Mouse (Mus musculus) forebrain, embryonic 11.5 days (tissue): ENCODE measurements around the gene Ascc1. TPM values are rescaled to one million over a fixed set of nuclear protein-coding genes. Genes with fewer than 3 reads are reported as not detected.

ENCODE experiments used
- ATAC-seq: fragments of 200-750 bp; cut with Nextera tagmentation; replicated peaks from 2 replicates; pipeline ENCODE4 v1.8.0; 2017; ENCODE audit warnings: moderate TSS enrichment; ENCODE audit not compliant: low FRiP score
- DNase-seq: peaks from one replicate; pipeline ENCODE4 v3.0.0-alpha.2; 2017; ENCODE audit warnings: low spot score
- H3K27ac ChIP-seq: fragments of 300-500 bp; sonication (generic); 2 replicates; pipeline ENCODE4 v1.5.1; 2014; ENCODE audit warnings: low read depth, low read length
- H3K27me3 ChIP-seq: fragments of 300-500 bp; sonication (generic); 2 replicates; pipeline ENCODE4 v1.6.1; 2014; ENCODE audit warnings: mild to moderate bottlenecking, low read length, mixed read lengths; ENCODE audit not compliant: control insufficient read depth, insufficient read depth
- H3K36me3 ChIP-seq: fragments of 300-500 bp; sonication (generic); 2 replicates; pipeline ENCODE4 v1.6.1; 2014; ENCODE audit warnings: mild to moderate bottlenecking, low read length, moderate library complexity, mixed read lengths; ENCODE audit not compliant: control insufficient read depth, insufficient read depth
- H3K4me1 ChIP-seq: fragments of 300-500 bp; sonication (generic); replicated peaks from 2 replicates; pipeline ENCODE4 v1.6.1; 2014; ENCODE audit warnings: low read length, mixed read lengths; ENCODE audit not compliant: control insufficient read depth, insufficient read depth
- H3K4me2 ChIP-seq: fragments of 300-500 bp; sonication (generic); 2 replicates; pipeline ENCODE4 v1.6.1; 2014; ENCODE audit warnings: low read depth, mild to moderate bottlenecking, low read length, moderate library complexity, mixed read lengths; ENCODE audit not compliant: severe bottlenecking
- H3K4me3 ChIP-seq: fragments of 300-500 bp; sonication (generic); 2 replicates; pipeline ENCODE4 v1.5.1; 2014; ENCODE audit warnings: low read depth, low read length
- H3K9ac ChIP-seq: fragments of 300-500 bp; sonication (generic); 2 replicates; pipeline ENCODE4 v1.6.1; 2014; ENCODE audit warnings: low read length
- H3K9me3 ChIP-seq: fragments of 300-500 bp; sonication (generic); 2 replicates; pipeline ENCODE4 v1.6.1; 2016; ENCODE audit warnings: low read length, mixed read lengths; ENCODE audit not compliant: control insufficient read depth
- WGBS: fragments of 180-500 bp; shearing (Covaris S2); extraction: QIAGEN DNeasy Blood & Tissue Kit; methylation state at CpG from one replicate; pipeline ENCODE4 v1.1.7; 2014; 5-methylcytosine and 5-hydroxymethylcytosine counted together
- polyA plus RNA-seq: library from polyadenylated mRNA; unstranded; fragments of >200 nt; fragmentation: Nextera tagmentation; extraction: Ambion mirVana; gene quantifications from 2 replicates; pipeline ENCODE4 v1.2.1, GENCODE M21; 2014

The Ascc1 gene
- polyA plus RNA-seq, 1 experiment from 2014 or later, result 35.8 TPM

DNA sequence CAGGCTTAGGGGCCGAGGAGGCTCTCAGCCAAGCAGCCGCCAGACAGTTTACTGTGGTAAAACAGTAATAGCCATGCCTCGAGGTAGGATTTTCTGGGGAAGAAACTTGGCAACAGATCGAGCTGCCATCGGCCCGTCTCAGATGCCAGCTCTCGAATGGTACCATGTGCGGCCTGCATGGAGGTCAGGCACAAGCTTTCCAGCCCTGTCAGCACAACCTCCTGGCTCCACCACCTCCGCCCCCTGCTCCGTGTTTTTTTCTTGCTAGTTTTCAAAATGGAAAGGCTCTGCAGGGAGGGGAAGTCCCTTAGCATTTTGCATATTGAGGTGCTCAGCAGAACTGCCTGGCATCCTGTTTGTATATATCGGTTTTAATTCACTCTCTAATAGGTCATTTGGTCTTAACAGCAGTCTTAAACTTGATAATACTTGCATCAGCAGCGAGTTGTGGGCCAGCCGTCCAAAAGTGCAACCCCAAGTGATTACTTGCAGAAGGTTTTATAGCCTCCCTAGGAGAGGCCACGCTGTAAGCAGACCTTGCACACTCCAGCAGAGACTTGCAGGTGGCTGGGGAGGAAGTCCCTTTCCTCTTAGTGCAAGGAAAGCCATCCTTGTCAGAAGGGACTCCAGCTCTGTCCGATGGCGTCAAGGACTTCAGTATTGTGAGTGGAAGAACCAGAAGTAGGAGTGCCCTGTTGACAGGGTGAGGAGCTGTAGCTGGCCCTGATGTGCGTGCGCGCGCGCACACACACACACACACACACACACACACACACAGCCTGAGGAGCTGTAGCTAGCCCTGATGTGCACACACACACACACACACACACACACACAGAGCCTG lies 78.6 kb downstream of the Ascc1 start:
- no peak overlapping the region for H3K9ac ChIP-seq
- H3K27ac ChIP-seq, result no peak overlapping the region
- H3K4me3 ChIP-seq, result no peak overlapping the region
- no peaks in the 10 kb centered on the region for H3K9me3 ChIP-seq
- H3K4me2 ChIP-seq, result no peak overlapping the region
- ATAC-seq, result no peak
- H3K36me3 ChIP-seq, result no peaks in the 10 kb centered on the region
- no peak for DNase-seq
- WGBS, result 80% methylated on average over 21 of the region's 21 CpGs
- 0 out of 2 replicates have a peak, but pooled peaks cover 2% of the 10 kb centered on the region for H3K4me1 ChIP-seq
- H3K27me3 ChIP-seq, result no peaks in the 10 kb centered on the region

DNA sequence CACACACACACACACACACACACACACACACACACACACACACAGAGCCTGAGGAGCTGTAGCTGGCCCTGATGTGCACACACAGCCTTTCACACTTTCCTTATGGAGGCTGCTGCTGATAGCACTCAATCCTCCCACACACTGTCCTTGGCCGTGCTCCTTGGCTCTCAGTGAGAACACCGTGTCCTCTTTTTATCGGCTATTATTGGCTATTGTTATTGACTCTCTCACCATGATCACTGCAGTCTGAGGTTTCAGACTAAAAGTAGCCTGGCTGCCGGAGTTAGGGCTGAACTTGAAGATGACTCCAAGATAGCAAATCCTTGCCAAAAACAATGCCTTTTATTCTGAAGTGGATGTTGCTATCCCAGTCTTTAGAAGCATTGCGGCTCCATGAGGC lies 79.3 kb downstream of the Ascc1 start:
- Histone ChIP-seq H3K9ac (no peak overlapping the region), H3K9me3 (no peaks in the 10 kb centered on the region), H3K27me3 (no peaks in the 10 kb centered on the region), H3K4me1 (0 out of 2 replicates have a peak, but pooled peaks cover 2% of the 10 kb centered on the region), H3K4me2 (no peak overlapping the region), H3K4me3 (no peak overlapping the region), H3K27ac (no peak overlapping the region), H3K36me3 (no peaks in the 10 kb centered on the region)
- WGBS, result 77% methylated on average over 5 of the region's 5 CpGs
- DNase-seq (no peak), ATAC-seq (no peak)

DNA sequence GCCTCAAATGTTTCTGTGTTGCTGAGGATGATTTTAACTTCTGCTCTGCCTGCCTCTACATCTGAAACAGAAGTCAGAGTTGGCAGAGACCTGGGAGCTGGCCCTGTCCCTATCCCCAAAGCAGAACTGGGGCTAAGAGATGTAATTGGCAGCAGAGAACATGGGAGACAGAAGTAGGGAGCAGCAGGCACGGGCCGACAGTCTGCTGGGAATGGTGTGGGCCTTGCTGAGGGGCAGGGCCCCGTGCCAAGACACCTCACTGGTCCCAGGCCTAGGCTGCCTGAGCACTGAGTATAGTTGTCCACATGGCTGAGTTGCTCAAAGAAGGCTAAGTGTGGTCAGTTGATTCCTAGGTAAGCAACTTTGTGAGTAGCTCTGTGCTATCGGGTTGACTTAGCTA lies 81.5 kb downstream of the Ascc1 start:
- Histone ChIP-seq H3K4me1 (0 out of 2 replicates have a peak, but pooled peaks cover 2% of the 10 kb centered on the region), H3K4me3 (no peak overlapping the region), H3K27me3 (no peaks in the 10 kb centered on the region), H3K27ac (no peak overlapping the region), H3K36me3 (no peaks in the 10 kb centered on the region), H3K9me3 (no peaks in the 10 kb centered on the region), H3K9ac (no peak overlapping the region), H3K4me2 (no peak overlapping the region)
- ATAC-seq (no peak), DNase-seq (no peak)
- WGBS, result 93% methylated on average over 4 of the region's 4 CpGs

DNA sequence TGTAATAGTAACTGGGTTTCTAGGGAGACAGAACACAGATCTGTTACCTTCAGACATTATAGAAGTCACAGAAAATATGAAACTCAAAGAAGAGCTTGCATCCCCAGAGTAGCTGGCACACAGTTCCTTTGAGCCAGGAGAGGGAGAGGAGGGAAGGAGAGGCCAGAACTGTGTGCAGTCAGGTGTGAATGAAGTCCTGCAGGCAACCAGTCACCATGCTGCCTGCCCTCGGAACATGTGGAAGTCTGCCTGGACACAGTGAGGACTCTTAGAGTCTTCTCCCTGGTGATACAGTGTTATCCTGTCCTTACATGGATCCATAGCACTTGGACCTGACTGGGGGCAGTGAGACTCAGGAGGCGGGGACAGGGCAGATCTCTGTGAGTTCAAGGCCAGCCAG lies 89.7 kb downstream of the Ascc1 start:
- Histone ChIP-seq H3K27me3 (no peaks in the 10 kb centered on the region), H3K4me2 (no peak overlapping the region), H3K4me3 (no peak overlapping the region), H3K9ac (no peak overlapping the region), H3K36me3 (no peaks in the 10 kb centered on the region), H3K27ac (no peak overlapping the region), H3K4me1 (no peaks in the 10 kb centered on the region), H3K9me3 (no peaks in the 10 kb centered on the region)
- 77% methylated on average over 2 of the region's 2 CpGs for WGBS
- ATAC-seq, result no peak
- DNase-seq, result no peak

DNA sequence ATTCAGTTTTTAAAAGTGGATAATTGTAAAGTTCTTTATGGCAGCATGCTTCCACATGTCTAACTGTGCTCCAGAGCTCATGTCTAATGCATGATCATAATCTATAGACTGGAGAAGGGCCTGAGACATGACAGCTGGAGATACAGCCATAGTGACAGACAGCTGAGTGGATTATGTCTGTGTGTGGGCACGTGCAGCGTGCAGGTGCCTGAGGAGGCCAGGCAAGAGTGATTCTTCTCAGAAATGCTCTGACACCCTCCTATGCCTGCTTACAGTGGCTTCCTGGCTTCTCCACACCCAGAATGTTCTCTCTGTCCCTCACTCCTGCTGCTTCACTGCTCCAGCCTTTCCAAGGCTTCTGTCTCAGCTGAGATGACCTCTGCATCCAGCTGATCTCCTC lies 91.1 kb downstream of the Ascc1 start:
- Histone ChIP-seq H3K36me3 (no peaks in the 10 kb centered on the region), H3K27ac (no peak overlapping the region), H3K9ac (no peak overlapping the region), H3K4me1 (no peaks in the 10 kb centered on the region), H3K9me3 (no peaks in the 10 kb centered on the region), H3K27me3 (no peaks in the 10 kb centered on the region), H3K4me2 (no peak overlapping the region), H3K4me3 (no peak overlapping the region)
- ATAC-seq, result no peak
- WGBS, result 92% methylated on average over 2 of the region's 2 CpGs
- DNase-seq, result no peak

DNA sequence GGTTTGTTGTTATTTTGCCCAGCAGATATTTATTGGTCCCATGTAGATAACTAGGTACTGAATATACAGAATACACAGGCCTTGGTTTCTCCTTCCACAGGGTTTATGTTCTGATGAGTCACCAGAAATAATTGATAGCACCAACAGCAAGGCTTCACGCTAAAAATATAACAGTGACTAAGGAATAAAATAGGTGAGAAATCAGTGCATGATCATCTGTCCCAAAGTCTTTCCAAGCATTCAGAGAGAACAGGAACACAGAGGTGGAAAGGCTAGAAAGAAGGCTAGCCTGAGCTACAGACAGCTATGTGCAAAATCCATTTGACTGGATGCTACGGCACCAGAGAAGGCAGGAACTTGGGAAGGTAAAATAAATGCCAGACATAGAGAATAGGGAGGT lies 93.0 kb downstream of the Ascc1 start:
- ATAC-seq, result no peak
- no peak for DNase-seq

DNA sequence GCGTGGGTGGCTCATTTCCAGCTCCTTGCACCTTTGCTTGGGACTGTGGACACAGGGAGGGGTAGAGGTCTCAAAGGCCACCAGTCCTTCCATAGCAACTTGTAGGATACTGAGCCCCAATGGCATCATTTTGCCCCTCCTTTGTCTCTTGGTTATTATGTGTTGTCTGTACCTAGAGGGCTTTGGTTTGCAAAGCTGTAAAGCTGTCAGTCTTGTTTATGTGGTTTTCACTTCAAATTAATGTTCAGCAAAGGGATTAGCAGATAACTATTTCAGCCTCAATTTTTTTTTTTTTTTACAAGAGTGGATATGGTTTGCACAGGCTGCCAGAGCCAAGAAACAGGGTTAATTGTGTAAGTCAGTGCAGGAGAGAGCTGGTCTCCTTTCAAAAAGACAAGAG lies 93.7 kb downstream of the Ascc1 start:
- Histone ChIP-seq H3K9me3 (no peaks in the 10 kb centered on the region), H3K36me3 (no peaks in the 10 kb centered on the region), H3K4me2 (no peak overlapping the region), H3K27ac (no peak overlapping the region), H3K4me3 (no peak overlapping the region), H3K4me1 (no peaks in the 10 kb centered on the region), H3K9ac (no peak overlapping the region), H3K27me3 (no peaks in the 10 kb centered on the region)
- ATAC-seq, result no peak
- DNase-seq, result no peak
- WGBS, result 79% methylated on average over 1 of the region's 1 CpGs

More for the DNA sequence above, 93.0 kb downstream of the Ascc1 start:
- WGBS, result 93% methylated on average over 2 of the region's 2 CpGs
- no peaks in the 10 kb centered on the region for H3K36me3 ChIP-seq
- no peak overlapping the region for H3K4me3 ChIP-seq
- H3K4me1 ChIP-seq, result no peaks in the 10 kb centered on the region
- H3K4me2 ChIP-seq, result no peak overlapping the region
- no peaks in the 10 kb centered on the region for H3K9me3 ChIP-seq
- no peak overlapping the region for H3K27ac ChIP-seq
- H3K9ac ChIP-seq, result no peak overlapping the region
- H3K27me3 ChIP-seq, result no peaks in the 10 kb centered on the region

DNA sequence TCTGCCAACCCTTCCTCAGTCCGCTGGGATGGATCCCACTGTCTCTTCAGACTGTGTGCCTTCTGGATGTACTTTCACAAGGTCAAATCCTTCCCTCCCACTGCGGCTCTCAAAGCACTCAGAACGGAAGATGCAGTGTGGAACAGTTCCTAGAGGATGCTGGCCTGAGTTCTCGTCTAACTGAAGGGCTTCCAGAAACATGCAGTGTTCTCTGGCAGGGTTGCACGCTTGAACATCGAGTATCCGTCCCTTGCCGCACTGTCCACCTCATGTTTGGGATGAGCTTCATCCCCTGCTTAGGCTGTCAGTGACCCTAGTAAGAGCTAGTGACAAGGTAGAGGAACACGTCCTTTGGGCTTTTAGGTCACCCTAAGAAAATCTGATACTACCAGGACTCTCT lies 94.5 kb downstream of the Ascc1 start:
- Histone ChIP-seq H3K9ac (no peak overlapping the region), H3K4me3 (no peak overlapping the region), H3K36me3 (no peaks in the 10 kb centered on the region), H3K4me1 (no peaks in the 10 kb centered on the region), H3K4me2 (no peak overlapping the region), H3K9me3 (no peaks in the 10 kb centered on the region), H3K27ac (no peak overlapping the region), H3K27me3 (no peaks in the 10 kb centered on the region)
- DNase-seq (no peak), ATAC-seq (no peak)
- WGBS, result 92% methylated on average over 9 of the region's 9 CpGs

DNA sequence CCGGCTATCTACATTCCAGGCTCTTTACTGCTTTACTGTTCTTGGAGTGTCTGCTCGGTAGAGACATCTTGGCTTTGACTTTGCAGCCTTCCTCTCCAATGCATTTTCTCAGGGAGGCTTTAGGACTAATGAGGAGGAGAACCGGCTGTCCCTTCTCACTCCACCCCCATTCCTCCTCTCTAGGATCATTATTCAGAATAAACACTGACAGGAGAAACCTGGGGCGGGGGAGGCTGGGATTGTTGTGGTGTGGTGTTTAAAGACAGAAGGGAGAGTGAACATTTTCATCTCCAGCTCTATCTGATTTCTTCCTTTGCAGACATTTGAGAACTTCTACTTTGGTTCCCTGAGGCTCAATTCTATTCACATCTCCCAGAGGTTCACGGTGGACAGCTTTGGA lies 95.2 kb downstream of the Ascc1 start:
- ATAC-seq, result no peak
- no peaks in the 10 kb centered on the region for H3K36me3 ChIP-seq
- H3K4me1 ChIP-seq, result no peaks in the 10 kb centered on the region
- H3K27ac ChIP-seq, result no peak overlapping the region
- no peak overlapping the region for H3K4me3 ChIP-seq
- no peak overlapping the region for H3K4me2 ChIP-seq
- no peak overlapping the region for H3K9ac ChIP-seq
- no peaks in the 10 kb centered on the region for H3K27me3 ChIP-seq
- DNase-seq, result no peak
- H3K9me3 ChIP-seq, result no peaks in the 10 kb centered on the region
- 91% methylated on average over 5 of the region's 5 CpGs for WGBS
